Comparison of ENCODE assay signal across 29 mouse cellular contexts in genomic region chr19:58866651-58867050, GRCm38 (mm10).
DNase-seq lines count a peak whose midpoint lies in the region; ATAC-seq lines count a peak whose summit lies in the region.
"Had no signal": no experiment of that assay in that cellular context is flagged by ENCODE, and none has a peak within 500 bp of the region (broad histone marks: within the 10 kb centered on the region; RNA-seq: fewer than 3 reads in every experiment).

No protein-coding gene starts in this region.

- WGBS in kidney, embryonic 16.5 days = 22% methylated on average over 4 of the region's 4 CpGs

- no peak overlapping the region for H3K4me3 ChIP-seq in kidney, embryonic 16.5 days (ENCODE audit: low read length)
- H3K4me3 ChIP-seq: hindbrain, embryonic 10.5 days; hindbrain, embryonic 15.5 days; liver, embryonic 12.5 days; midbrain, embryonic 12.5 days had no signal

- H3K27me3 ChIP-seq in kidney, embryonic 16.5 days (ENCODE audit: insufficient read depth, low read length) = no peaks in the 10 kb centered on the region
- H3K27me3 ChIP-seq: hindbrain, embryonic 15.5 days had no signal

- H3K4me1 ChIP-seq in kidney, embryonic 16.5 days (ENCODE audit: insufficient read depth, low read length) = no peaks in the 10 kb centered on the region
- H3K4me1 ChIP-seq: hindbrain, embryonic 15.5 days; liver, embryonic 12.5 days had no signal

- 0 out of 2 replicates have a peak, but pooled peaks have one; percentile 47 for ATAC-seq in kidney, embryonic 16.5 days (ENCODE audit: low FRiP score, low TSS enrichment)
- no peak for ATAC-seq in erythroid progenitor cell, adult 5-6 weeks (replicated peaks; ENCODE audit: low FRiP score, poor library complexity, severe bottlenecking)
- ATAC-seq: forebrain, embryonic 16.5 days; inflammation-experienced regulatory T-cells, adult 6 months; liver, embryonic 12.5 days; liver, postnatal 0 days had no signal

- no peak overlapping the region for H3K9ac ChIP-seq in kidney, embryonic 16.5 days (replicated peaks; ENCODE audit: low read length)
- H3K9ac ChIP-seq: hindbrain, embryonic 15.5 days; liver, embryonic 12.5 days; liver, postnatal 0 days; midbrain, embryonic 12.5 days had no signal

- H3K36me3 ChIP-seq in kidney, embryonic 16.5 days (ENCODE audit: insufficient read depth, low read length) = no peaks in the 10 kb centered on the region
- H3K36me3 ChIP-seq: hindbrain, embryonic 10.5 days; hindbrain, embryonic 15.5 days; liver, embryonic 12.5 days; midbrain, embryonic 12.5 days had no signal

- H3K4me2 ChIP-seq in kidney, embryonic 16.5 days (replicated peaks; ENCODE audit: low read depth, low read length) = no peak overlapping the region
- H3K4me2 ChIP-seq: hindbrain, embryonic 15.5 days; liver, embryonic 12.5 days; midbrain, embryonic 12.5 days had no signal

- H3K9me3 ChIP-seq in kidney, embryonic 16.5 days (ENCODE audit: low read length) = no peaks in the 10 kb centered on the region
- H3K9me3 ChIP-seq: hindbrain, embryonic 10.5 days; hindbrain, embryonic 15.5 days; liver, embryonic 12.5 days had no signal

- DNase-seq in kidney, adult 18-20 months = no peak
- peak; percentile 59 for DNase-seq in embryo, embryonic 10 days (ENCODE audit: low spot score)
- peak; percentile 55 for DNase-seq in embryo, embryonic 10.5 days (ENCODE audit: low spot score)
- DNase-seq in mesoderm, embryonic 11.5 days (ENCODE audit: low read depth, low spot score) = peak; percentile 56
- no peak for DNase-seq in layer of hippocampus, adult 9-10 months (ENCODE audit: low spot score)
- DNase-seq: adrenal gland, postnatal 25 days; B cell, adult 2 months; cerebellum, adult 11-12 months; cerebellum, postnatal 10 days; gastrocnemius, postnatal 10 days; heart, postnatal 14 days; kidney, postnatal 4 days; layer of hippocampus, postnatal 36 days; left cerebral cortex, postnatal 4 days; liver, postnatal 0 days; lung, postnatal 14 days; right cerebral cortex, postnatal 25 days; spleen, adult 18-20 months; thymus, adult 2 months; thymus, postnatal 36 days had no signal

- peak overlapping the region; percentile 45; the same call in 1 of the 2 replicates for H3K27ac ChIP-seq in kidney, embryonic 16.5 days (ENCODE audit: low read length)
- H3K27ac ChIP-seq: hindbrain, embryonic 10.5 days; hindbrain, embryonic 15.5 days; kidney, postnatal 0 days; liver, embryonic 12.5 days; midbrain, embryonic 12.5 days had no signal

Comparison
In these comparisons a context has a peak if more than half of its experiments do, and no peak if none do; other contexts are left out.
1. DNase-seq: peak in embryo, embryonic 10 days (single experiment), embryo, embryonic 10.5 days (single experiment) and mesoderm, embryonic 11.5 days (single experiment); none in kidney, adult 18-20 months (single experiment) and layer of hippocampus, adult 9-10 months (single experiment).